Mouse (Mus musculus): ENCODE results near the gene Gtpbp6. TPM values are rescaled to one million over a fixed set of nuclear protein-coding genes. Genes with fewer than 3 reads are reported as not detected.
"Not testable (repeated sequence)": the region's sequence is repeated elsewhere in the genome, so short reads cannot be mapped to it uniquely, and the experiment has no call there.

Gtpbp6 gene
- polyA plus RNA-seq, 1 experiment from 2014 or later = 6.9 TPM

DNA sequence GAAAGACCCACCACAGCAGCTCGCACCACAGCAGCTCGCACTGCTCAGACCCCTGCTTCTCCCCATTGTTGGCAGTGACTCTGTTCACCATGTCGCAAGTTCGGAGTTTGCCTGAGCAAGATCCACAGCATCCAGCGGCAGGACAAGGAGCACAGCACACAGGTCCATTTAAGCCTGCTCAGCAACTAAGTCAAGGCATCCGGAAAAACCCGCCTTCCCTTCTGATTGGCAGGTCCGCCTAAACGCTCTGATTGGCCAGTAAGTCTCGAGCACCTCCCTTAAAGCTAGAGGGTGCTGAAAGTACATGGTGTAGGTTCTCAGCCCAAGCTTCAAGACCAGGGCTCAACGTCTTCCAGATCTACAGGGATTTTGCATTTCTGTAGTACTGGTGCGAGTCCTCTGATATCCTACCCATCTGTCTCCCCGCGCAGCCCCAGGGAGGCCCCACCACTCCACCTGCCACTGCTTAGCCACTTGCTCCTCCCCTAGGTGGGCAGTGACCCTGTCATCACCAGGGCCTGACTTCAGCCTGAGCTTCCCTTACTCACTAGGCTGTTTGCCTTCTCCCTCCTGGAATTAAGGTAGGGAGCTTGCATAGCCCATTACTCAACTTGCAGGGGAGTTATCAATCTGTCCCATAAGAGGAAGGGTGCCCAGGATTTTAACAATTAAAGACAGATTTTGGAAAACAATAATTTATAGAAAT, 21.7 kb downstream of the Gtpbp6 start:
- Histone ChIP-seq H3K4me2 (ENCODE audit: low read depth, low read length) (no peak overlapping the region), H3K27ac (ENCODE audit: low read length) (no peak overlapping the region), H3K27me3 (ENCODE audit: control insufficient read depth, insufficient read depth, low read depth, low read length) (no peaks in the 10 kb centered on the region), H3K36me3 (ENCODE audit: control insufficient read depth, insufficient read depth) (no peaks in the 10 kb centered on the region), H3K9ac (ENCODE audit: low read depth, low read length) (no peak overlapping the region), H3K9me3 (replicated peaks; ENCODE audit: control insufficient read depth, low read length) (no peaks in the 10 kb centered on the region), H3K4me1 (ENCODE audit: control insufficient read depth, low read depth, low read length) (no peaks in the 10 kb centered on the region), H3K4me3 (ENCODE audit: low read depth, low read length) (no peak overlapping the region)
- ATAC-seq (ENCODE audit: low read depth) = no peak
- WGBS (ENCODE audit: insufficient replicate concordance) = 51% methylated on average over 14 of the region's 14 CpGs

DNA sequence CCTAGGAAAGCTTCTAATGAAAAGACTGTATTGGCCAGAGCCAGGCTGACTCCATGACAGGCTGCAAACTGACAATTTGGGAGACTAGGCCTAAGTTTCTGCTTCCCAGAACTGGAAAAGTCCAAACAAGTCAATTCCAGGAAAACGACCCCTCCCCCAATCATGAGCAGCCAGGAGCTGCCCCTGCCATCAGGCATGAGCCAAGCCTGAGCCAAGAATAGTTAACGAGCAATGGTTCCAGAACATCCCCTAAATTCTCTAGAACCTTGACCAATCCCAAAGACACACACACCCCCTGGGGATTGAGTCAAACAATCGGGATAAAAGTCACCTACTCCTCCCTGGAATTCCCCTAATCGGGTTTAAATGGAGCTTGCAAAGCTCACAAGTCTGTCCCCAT, 25.0 kb downstream of the Gtpbp6 start:
- Histone ChIP-seq H3K27me3 (ENCODE audit: control insufficient read depth, insufficient read depth, low read depth, low read length) (no peaks in the 10 kb centered on the region), H3K36me3 (ENCODE audit: control insufficient read depth, insufficient read depth) (peaks cover 3% of the 10 kb centered on the region), H3K4me2 (ENCODE audit: low read depth, low read length) (no peak overlapping the region), H3K9ac (ENCODE audit: low read depth, low read length) (no peak overlapping the region), H3K4me3 (ENCODE audit: low read depth, low read length) (no peak overlapping the region), H3K27ac (ENCODE audit: low read length) (no peak overlapping the region), H3K4me1 (ENCODE audit: control insufficient read depth, low read depth, low read length) (no peaks in the 10 kb centered on the region), H3K9me3 (replicated peaks; ENCODE audit: control insufficient read depth, low read length) (no peaks in the 10 kb centered on the region)
- ATAC-seq (ENCODE audit: low read depth) = no peak
- WGBS (ENCODE audit: insufficient replicate concordance) = 71% methylated on average over 4 of the region's 4 CpGs

DNA sequence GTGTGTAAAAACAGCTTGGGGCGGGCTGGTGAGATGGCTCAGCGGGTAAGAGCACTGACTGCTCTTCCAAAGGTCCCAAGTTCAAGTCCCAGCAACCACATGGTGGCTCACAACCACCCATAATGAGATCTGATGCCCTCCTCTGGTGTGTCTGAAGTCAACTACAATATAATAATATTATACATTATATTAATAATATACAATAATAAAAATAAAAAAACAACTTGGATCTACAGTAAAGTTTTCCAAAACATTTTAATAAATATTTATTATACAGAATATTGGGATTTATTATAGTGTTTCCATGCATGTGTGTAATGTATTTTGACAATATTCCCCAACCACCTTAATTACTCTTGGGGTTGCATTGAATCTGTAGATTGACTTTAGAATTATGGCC, 35.6 kb downstream of the Gtpbp6 start, which contains the start of gene Gm17655:
TSS of gene Gm17655 (minus strand) at position 101 of the 400 bp plus-strand sequence.
- 77% methylated on average over 2 of the region's 2 CpGs for WGBS (ENCODE audit: insufficient replicate concordance)
- H3K36me3 ChIP-seq (ENCODE audit: control insufficient read depth, insufficient read depth); H3K27me3 ChIP-seq (ENCODE audit: control insufficient read depth, insufficient read depth, low read depth, low read length); ATAC-seq (ENCODE audit: low read depth); H3K9me3 ChIP-seq (replicated peaks; ENCODE audit: control insufficient read depth, low read length); H3K4me1 ChIP-seq (ENCODE audit: control insufficient read depth, low read depth, low read length); H3K9ac ChIP-seq (ENCODE audit: low read depth, low read length); H3K4me3 ChIP-seq (ENCODE audit: low read depth, low read length); H3K27ac ChIP-seq (ENCODE audit: low read length); H3K4me2 ChIP-seq (ENCODE audit: low read depth, low read length): not testable (repeated sequence)

DNA sequence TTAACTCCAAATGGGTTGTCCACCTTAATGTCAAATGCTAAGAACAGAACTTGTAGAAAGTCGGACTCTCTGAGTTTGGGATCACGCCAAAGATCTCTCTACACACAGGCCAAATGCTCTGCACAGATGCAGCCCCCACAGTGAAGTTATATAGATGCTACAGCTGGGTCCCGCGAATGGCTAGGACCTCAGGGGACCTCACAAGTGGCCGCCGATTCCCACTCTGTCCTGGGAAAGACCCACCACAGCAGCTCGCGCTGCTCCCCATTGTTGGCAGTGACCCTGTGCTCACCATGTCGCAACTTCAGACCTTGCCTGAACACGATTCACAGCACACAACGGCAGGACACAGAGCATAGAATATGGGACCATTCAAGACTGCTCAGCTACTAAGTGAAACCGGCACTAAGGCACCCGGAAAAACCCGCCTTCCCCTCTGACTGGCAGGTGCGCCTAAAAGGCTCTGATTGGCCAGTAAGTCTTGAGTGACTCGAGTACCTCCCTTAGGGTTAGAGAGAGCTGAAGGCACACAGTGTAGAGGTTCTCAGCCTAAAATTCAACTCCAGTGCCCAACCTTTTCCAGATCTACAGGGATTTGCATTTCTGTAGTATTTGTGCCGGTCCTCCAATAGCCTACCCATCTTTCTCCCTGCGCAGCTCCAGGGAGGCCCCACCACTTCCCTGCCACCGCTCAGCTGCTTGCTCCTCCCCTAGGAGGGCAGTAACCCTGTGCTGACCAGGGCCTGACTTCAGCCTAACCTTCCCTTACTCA, 50.2 kb downstream of the Gtpbp6 start:
- Histone ChIP-seq H3K27ac (ENCODE audit: low read length) (peak overlapping the region; percentile 77), H3K4me2 (ENCODE audit: low read depth, low read length) (peak overlapping the region; percentile 67), H3K9ac (ENCODE audit: low read depth, low read length) (peak overlapping the region; percentile 76), H3K27me3 (ENCODE audit: control insufficient read depth, insufficient read depth, low read depth, low read length) (no peaks in the 10 kb centered on the region), H3K9me3 (replicated peaks; ENCODE audit: control insufficient read depth, low read length) (no peaks in the 10 kb centered on the region), H3K4me3 (ENCODE audit: low read depth, low read length) (peak overlapping the region; percentile 79), H3K4me1 (ENCODE audit: control insufficient read depth, low read depth, low read length) (no peaks in the 10 kb centered on the region), H3K36me3 (ENCODE audit: control insufficient read depth, insufficient read depth) (no peaks in the 10 kb centered on the region)
- 1% methylated on average over 19 of the region's 19 CpGs for WGBS (ENCODE audit: insufficient replicate concordance)
- ATAC-seq (ENCODE audit: low read depth) = peak; percentile 97

Other genes with a start within 250 kb of the Gtpbp6 start
- 0.11 and 0.14 TPM in 2 replicates for gene Gm15446, start 184.8 kb downstream of the Gtpbp6 start, polyA plus RNA-seq (2015; fragmentation: Nextera tagmentation; extraction: Ambion mirVana)
- 4.6 and 5.2 TPM in 2 replicates for gene Zfp932, start 111.7 kb downstream of the Gtpbp6 start, polyA plus RNA-seq (2015; fragmentation: Nextera tagmentation; extraction: Ambion mirVana)
- 1.1 TPM in 2 replicates for gene Gm17655, start 35.7 kb downstream of the Gtpbp6 start, polyA plus RNA-seq (2015; fragmentation: Nextera tagmentation; extraction: Ambion mirVana)
- gene Gm35315, start 13.8 kb downstream of the Gtpbp6 start, polyA plus RNA-seq (2015; fragmentation: Nextera tagmentation; extraction: Ambion mirVana) = 0.58 and 0.78 TPM in 2 replicates
- 0.53 and 0.64 TPM in 2 replicates for gene Plcxd1, start 8.2 kb downstream of the Gtpbp6 start, polyA plus RNA-seq (2015; fragmentation: Nextera tagmentation; extraction: Ambion mirVana)
- gene Zfp605, start 1.9 kb upstream of the Gtpbp6 start, polyA plus RNA-seq (2015; fragmentation: Nextera tagmentation; extraction: Ambion mirVana) = 0.92 and 0.99 TPM in 2 replicates
- gene Chfr, start 27.6 kb upstream of the Gtpbp6 start, polyA plus RNA-seq (2015; fragmentation: Nextera tagmentation; extraction: Ambion mirVana) = 18.0 and 19.0 TPM in 2 replicates
- 7.6 and 8.2 TPM in 2 replicates for gene Golga3, start 68.5 kb upstream of the Gtpbp6 start, polyA plus RNA-seq (2015; fragmentation: Nextera tagmentation; extraction: Ambion mirVana)
- gene Ankle2, start 122.8 kb upstream of the Gtpbp6 start, polyA plus RNA-seq (2015; fragmentation: Nextera tagmentation; extraction: Ambion mirVana) = 9.9 and 12.3 TPM in 2 replicates
- gene Pgam5, start 161.7 kb upstream of the Gtpbp6 start, polyA plus RNA-seq (2015; fragmentation: Nextera tagmentation; extraction: Ambion mirVana) = 21.6 and 23.2 TPM in 2 replicates
- 52.2 and 55.6 TPM in 2 replicates for gene Pxmp2, start 178.0 kb upstream of the Gtpbp6 start, polyA plus RNA-seq (2015; fragmentation: Nextera tagmentation; extraction: Ambion mirVana)
- 15.5 and 16.5 TPM in 2 replicates for gene Pole, start 178.1 kb upstream of the Gtpbp6 start, polyA plus RNA-seq (2015; fragmentation: Nextera tagmentation; extraction: Ambion mirVana)
- gene P2rx2, start 235.0 kb upstream of the Gtpbp6 start, polyA plus RNA-seq (2015; fragmentation: Nextera tagmentation; extraction: Ambion mirVana) = not detected in 2 replicates
- not detected in 2 replicates for gene Lrcol1, start 236.5 kb upstream of the Gtpbp6 start, polyA plus RNA-seq (2015; fragmentation: Nextera tagmentation; extraction: Ambion mirVana)